Mouse (Mus musculus) spleen, adult 12 weeks (tissue): Measurements from ENCODE around the gene Foxred1.

Source experiments
- DNase-seq: peaks from one replicate; pipeline ENCODE4 v3.0.0; 2022; ENCODE audit warnings: low spot score

The Foxred1 gene

DNA sequence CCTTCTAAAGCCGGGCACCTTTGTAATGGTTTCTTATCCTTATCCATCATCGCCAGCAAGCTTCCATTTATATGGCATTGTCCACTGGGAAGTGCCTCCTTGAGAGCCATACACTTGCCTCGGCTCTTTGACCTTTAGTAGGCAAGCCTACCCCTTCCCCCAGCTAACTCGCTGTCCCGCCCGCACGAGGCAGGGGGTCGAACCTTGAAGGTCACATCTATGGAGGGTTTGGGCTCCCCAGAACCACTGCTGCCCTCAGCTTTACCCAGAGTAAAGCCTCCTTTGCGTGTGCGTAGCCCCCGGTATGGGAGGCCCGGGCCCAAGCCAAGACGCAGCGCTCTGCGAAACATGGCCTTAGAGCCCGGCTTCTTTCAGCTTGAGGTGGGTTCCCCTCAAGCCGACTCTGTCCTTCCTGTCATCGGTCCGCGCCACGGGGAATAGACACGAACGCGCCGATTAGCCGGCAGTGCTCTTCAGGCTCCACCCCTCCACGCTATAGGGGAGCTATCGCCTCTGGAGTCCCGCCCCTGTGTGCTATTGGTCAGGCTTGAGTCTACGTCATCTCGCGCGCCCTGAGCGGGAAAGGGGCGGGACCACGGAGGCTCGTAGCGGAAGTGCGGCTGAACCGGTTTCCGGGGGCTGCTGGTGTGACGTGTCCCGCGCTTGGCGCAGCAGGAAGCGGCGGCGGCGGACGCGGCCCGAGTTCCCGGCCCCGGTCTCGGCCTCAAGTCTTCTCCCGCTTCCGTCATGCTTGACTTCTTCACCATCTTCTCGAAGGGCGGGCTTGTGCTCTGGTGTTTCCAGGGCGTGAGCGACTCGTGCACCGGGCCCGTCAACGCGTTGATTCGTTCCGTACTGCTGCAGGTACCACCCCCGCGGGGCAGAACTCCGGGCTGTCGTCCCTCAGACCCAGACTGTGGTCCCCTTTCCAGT, at the start of gene Foxred1:
Gene Foxred1, minus strand, starts transcription at position 514 of the 933 bp plus-strand sequence.
- DNase-seq: peak; percentile 99

DNA sequence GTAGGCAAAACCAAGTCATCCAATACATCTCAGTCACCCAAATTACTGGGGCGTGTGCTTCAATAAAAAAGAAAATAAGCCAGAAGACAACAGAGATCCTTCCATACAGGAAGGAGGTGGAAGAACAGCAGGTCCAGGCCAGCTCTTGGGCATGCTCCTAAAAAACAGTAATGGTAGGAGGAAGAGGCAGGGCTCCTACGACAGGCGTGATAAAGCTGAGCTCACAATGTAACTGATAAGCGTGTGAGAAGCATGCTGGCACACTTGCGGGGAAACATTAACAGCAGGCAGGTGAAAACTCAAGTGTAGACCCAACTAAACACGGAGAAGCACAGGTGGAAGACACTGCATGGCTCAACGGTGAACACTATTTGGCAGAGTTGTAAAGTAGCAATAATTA, 46.5 kb upstream of the Foxred1 start:
- no peak for DNase-seq

DNA sequence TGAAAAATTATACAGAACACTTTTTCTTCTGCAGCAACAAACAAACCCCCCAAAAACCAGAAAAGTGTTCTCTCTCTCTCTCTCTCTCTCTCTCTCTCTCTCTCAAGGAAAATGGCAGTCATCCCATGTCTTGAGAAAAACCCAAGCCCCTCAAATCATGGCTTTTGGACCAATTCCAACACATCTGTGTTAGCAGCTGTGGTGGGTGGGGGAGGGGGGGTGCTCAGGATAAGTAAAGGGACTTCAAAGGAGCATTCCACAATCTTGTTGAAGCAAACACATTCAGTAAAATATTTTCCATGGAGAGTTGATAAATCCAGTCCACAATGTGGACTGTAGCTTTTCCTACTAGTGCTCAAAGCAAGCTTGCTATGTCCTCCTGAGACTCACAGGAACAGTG, 38.6 kb upstream of the Foxred1 start:
- no peak for DNase-seq

DNA sequence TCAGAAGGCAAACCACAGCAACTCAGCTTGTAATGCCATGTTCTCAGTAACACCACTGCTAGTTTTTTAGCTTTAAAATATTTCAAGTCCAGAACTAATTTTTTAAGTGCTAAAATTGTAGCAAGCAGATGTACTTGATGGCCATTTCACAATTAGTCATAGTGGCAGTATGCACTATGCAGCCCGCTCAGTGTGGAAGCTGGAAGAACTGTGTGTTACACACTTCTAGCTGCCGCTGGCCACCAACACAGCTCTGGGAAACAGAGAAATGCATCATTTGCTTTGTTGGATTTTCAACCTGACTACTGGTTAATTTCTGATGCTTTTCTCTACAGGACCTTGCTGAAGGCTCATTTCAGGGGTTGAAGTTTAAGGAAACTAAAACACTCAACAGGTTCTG, 36.5 kb upstream of the Foxred1 start:
- no peak for DNase-seq

DNA sequence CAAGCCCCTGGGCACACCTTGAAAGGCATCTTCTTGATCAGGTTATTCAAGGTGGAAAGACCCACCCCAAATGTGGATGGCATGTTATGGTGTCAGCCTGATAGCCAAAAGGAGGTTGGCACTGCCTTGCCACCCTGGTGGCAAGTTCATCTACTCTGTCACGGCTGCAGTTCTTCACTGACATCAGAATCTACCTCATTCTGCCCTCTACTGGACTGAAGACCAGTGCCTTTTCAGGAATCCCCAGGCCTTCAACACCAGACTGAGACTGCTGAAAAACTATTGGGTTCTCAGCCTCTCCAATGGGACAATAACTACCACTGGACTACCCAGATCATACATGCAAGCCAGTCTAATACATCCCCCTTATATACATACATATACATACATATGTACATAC, 28.9 kb upstream of the Foxred1 start:
- DNase-seq: no peak

DNA sequence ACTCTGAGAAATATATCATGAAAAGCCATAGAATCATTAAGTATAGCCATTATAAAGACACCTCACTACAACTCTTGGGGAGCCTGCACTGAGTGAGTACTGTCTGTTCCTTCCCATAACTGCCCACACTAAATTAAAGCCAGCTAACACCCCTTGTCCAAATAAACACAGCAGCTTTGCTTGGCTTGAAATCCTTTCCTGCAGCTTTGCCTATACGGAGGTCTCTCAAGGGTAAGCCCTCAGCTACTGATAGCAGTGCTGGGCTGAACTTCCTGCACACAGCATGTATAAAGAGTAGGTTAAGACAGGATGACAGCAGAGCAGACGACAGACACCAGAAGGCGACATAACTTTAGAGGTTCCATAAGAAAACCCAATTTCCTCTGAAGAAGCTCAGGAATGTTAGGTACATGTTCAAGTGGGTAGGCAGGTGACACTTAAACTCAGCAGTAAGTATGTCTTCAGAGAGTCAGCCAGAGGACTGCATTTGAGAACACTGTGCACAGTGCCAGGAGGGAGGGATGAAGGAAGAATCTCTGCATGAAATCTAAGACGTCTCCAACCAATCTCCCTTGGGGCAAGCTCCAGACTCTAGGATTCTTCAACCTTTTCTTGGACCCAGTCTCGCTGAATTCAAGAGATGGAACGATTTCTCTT, 28.2 kb upstream of the Foxred1 start:
- DNase-seq: no peak

DNA sequence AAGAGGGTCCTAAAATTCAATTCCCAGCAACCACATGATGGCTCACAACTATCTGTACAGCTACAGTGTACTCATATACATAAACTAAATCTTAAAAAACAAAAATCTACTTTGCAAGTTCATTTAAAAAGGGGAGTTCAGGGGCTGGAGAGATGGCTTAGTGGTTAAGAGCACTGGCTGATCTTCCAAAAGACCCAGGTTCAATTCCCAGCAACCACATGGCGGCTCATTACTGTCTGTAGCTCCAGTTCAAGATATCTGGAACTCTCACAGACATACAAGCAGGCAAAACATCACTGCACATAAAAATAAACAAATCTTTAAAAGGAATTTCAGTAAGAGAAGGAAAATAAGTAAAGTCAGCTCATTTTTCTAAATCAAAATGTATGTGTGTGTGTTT, 27.5 kb upstream of the Foxred1 start:
- no peak for DNase-seq

DNA sequence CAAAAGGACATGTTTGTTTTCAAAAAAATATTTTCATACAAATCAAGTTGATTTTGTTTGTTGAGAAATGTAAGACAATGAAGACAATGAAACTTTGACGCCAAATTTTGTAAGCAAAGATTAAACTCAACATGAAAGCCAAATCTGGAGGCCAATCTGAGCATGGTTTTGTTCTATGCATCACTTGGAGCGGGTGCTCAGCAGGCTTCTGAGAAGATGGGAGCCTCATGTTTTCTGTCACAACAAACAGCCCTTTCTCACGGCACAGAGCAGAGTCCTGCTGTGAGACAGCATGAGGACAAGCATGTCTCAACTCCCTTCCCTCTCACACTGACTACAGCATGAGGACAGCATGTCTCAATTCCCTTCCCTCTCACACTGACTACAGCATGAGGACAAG, 25.1 kb upstream of the Foxred1 start:
- DNase-seq: no peak

DNA sequence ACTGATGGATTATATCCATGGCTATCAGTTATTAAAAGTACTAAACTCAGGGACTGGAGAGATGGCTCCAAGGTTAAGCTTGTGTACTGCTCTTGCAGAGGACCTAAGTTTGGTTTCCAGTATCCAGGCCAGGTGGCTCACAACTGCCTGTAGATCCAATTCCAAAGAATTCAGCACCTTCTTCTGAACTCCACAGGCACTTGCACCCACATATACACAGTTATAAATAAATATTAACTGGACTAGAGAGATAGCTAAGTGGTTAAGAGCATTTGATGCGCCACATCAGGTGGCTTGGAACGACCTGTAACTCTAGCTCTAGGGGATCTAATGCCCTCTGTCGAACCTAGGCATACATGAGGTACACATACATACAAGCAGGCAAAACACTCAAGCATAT, 17.8 kb upstream of the Foxred1 start:
- no peak for DNase-seq

DNA sequence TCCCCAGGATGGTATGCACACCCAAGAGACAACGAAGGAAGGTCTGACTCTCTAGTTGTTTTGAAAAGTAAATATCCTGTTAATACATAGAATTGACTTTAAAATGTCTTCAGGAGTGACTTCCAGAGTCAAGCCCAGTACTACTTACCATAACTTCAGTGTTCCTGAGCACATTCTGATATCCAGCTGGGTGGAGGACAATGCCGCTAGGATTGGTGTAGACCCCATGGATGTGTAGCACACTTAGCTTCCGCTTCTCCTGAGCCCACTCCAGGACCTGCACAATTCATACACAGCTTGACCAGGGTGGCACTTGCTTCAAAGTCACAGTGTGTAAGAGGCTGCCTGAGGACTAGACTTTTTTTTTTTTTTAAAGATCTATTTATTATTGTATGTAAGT, 12.6 kb upstream of the Foxred1 start:
- no peak for DNase-seq

DNA sequence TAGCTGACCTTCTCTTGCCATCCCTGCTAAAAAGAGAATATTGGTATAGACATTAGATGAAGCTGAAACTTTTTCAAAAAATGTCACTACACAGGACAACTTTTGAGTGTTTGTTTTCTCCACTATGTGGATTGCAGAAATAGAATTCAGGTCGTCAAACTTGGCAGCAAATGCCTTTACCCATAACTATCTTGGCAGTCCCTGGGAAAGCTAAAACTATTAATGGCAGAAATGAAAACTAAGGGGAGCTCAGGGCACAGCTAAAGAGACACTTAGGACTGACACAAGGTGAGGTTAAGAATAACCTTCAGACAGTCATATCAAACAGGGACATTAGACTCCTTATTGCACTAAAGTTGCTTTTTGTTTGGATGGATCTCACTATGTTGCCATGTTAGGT, 7.1 kb upstream of the Foxred1 start:
- no peak for DNase-seq

DNA sequence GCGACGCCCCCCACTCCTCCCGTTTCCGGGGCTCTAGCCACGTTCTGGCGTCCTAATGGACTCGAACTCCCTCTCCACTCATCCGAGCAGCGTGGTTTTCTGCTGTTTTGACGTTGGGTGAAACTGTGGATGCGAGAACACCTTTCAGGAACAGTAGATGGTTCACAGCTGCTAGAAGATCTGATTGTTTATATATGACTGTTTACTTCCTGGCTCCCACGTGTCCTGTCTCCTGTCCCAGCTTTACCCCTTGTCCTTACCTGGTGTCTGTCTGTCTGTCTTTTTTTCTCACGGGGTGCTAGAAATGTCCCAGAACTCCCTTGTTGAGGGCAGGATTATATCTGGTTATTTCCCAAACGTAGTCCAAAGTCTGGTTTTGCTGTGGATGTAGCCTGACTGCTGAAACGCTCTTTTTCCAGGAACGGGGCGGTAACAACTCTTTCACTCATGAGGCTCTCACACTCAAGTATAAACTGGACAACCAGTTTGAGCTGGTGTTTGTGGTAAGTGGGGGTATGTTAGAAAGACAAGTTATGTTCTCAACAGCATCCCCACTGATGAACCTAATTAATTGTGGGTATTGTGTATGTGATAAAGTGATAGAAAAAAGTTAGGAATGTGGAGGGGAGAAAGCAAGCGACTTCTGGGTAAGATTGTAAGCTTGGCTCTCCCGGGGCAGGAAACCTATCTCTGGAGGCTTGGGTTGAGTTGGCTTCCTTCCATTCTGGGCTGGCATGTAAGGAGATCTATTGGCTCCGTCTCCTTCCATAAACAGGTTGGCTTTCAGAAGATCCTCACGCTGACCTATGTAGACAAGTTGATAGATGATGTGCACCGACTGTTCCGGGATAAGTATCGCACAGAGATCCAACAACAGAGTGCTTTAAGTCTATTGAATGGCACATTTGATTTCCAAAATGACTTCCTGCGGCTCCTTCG, 987 bp upstream of the Foxred1 start:
- DNase-seq: no peak

DNA sequence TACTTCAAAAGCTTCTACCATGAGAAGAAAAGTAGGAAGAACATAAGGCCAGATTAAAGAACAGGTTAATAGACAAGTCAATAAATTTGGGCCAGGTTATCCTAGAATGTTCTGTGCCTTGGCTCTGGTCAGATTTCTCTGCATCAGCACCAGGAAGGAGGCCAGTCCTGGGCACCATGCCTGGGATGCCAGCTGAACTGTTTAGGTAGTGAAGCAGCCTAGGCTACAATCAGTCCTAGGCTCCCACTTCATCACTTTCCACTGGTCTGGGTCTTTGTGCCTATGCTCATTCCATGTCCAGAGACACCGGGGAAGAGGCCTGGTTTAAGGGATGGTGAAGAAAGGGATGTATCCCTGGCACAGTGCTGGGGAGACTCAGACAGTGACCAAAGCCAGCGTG, 6.4 kb downstream of the Foxred1 start:
- no peak for DNase-seq

DNA sequence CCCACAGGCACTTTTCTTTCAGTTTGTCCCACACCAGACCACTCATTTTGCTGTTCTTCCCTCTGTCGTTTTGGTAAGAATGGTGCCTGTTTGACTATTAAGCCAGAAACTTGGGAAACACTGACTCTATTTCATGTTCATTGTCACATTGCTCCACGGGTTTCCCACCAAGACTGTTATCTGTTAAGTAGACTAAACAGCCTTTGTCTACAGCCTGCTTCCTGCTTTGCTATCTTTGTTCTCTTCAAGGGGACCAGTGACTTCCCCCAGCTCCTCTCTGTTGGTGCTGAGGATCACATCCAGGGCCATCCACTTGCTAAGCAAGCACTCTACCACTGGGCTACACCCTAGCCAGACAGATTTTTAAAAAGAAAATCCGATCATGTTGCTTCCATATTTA, 7.3 kb downstream of the Foxred1 start:
- no peak for DNase-seq

DNA sequence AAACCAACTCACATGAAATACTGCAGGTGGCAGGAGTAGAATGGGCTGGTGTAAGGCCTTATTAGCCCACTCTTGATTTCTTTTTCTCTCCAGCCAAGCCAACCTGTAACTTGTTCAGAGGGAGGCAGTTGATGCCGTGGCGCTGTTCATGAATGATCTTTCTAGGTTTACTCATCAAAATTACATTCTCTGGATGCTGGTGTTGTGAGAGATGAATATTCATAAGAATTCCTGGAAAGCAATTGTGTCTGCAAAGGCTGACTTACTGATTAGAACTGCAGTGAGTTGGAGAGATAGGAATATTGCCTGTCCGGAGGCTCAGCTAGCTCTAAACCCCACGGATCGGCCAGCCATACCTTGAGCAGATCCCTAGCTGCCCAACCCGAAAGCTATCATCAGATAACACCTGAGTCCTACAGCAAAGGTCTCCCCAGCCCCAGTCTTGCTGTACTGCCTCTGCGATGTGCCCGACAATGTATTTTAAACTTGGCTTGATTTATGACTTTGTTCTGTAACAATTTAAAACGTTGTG, 10.3 kb downstream of the Foxred1 start:
- DNase-seq: no peak

DNA sequence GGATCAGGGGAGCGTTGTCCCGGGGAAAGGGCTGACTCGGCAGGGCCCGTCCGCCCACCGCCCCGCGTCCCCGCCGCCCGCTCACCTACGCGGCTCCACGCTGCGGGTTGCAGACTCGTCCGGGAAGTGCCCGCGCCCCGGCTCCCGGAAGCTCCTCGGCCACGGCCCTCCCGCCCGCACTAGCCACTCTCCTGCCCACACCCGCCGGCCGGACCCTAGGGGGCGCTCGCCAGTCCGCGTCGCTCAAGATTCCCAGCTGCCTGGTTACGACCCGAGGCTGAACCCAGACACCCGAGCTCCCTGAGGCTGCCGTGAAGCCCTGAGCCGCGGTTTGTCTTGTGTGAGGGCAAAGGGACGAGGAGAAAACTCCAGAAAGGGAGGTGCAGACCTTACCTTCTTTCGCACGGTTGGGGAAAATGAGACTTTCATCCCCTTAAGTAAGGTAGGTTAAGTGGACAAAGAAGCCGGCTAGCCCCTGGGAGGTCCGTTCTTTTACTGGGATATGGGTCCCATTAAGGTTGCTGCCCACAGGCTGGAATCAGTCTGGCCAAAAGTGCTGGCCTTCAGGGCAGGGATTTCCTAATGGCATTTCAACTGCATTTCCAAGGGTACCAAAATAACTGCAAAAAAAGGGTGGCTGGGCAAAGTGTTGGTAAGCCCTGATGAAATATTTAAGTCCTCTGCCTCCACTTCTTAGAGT, 10.9 kb downstream of the Foxred1 start, which contains the start of the genes Srpr and Tirap:
Gene Srpr, plus strand, starts transcription at position 404 of the 700 bp plus-strand sequence.
Gene Tirap, minus strand, starts transcription at position 520 of the 700 bp plus-strand sequence.
- peak; percentile 85 for DNase-seq

DNA sequence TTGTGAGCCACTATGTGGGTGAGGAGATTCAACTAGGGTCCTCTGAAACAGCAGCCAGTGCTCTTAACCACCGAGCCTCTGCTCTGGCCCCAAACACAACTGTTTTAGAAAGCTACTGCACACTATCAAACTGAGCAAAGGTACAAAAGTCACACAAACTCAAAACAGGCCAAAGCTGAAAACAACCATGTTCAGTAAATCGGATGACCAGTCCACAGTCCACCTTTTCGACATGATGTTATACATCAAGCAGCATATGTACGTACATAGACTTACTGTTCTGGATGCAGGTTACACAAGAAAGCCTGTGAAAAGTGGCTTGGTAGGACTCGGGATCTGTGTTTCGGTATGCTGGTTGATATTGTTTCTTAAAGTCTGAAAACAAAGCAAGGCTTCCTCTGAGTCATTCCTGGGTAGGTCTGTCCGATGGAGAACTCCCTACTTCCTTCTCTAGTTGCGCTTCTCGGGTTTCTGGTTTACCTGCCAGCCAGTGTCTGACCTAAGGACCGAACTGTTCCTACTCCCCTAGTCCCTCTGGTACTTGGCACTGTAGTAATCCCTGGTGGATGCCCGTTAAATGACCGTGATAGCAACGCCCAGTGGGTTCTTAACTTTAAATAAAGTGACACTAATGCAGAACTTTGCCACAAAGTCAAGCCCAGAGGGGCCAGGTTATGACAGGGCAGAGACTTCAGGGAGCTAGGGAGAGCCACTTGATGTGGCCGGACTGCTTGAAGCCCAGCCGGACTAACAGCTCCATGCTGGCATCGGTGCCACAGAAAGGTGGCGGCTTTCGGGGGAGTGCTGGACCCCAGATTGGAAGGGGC, 11.7 kb downstream of the Foxred1 start:
- DNase-seq: no peak

DNA sequence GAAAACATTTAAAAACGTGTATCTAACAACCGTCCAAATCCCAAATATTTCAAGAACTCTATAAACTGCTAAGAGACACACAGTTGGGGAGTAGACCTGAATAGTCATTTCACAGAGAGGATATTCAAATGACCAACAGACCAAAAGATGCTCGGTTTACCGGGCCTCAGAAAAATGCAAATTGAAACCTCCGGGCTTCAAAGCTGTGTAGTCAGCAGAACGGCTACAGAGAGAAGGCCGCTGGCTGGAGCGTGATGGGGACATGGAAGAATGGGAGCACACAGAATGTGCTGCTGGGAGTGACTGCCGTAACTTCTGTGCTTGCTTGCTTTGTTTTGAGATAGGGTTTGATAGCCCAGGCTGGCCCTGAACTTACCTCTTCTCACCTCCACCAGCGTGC, 12.5 kb downstream of the Foxred1 start:
- DNase-seq: no peak

DNA sequence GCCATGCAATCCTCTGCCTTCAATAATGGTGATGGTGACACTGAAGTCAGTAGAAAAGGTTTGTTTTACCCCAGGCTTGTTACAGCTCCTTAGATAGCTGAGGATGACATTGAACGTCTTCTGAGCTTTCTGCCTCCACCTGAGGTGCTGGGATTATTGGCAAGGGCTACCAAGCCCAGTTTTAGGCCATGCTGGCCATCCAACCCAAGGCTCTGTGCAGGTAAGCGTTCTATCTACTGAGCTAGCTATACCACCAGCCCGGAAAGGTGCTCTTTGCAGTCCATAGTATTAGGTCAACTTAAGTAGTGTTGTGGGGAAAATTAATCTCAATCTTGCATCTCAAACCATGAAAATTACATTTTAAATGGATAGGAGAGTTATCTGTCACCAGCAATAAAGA, 13.2 kb downstream of the Foxred1 start:
- no peak for DNase-seq

DNA sequence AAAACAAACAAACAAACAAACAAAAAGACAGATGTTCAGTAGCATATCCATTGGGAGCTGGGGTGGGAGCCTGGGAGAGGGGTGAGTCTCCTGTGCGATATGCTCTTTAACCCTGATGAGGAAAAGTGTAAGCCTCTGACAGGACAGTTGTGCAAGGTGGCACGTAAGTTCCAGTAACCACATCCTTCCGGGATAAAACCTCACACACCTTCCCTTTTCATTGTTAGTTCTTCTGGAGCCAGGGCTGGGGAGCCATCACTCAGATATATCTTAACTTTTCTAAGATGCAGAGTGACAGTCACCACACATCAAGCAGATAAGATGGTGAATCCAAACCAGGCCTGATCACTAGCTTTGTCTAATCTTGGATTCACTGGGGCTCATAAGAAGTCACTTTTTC, 16.8 kb downstream of the Foxred1 start:
- DNase-seq: no peak
